Mouse (Mus musculus) G1E (cell line): ENCODE measurements around the gene Ptcra. TPM values are rescaled to one million over a fixed set of nuclear protein-coding genes. Genes with fewer than 3 reads are reported as not detected.

Experiments used
- ATAC-seq: 2 replicates; pipeline ENCODE4 v1.8.0; 2016; ENCODE audit warnings: mild to moderate bottlenecking; ENCODE audit not compliant: insufficient number of reproducible peaks, poor library complexity, low FRiP score, severe bottlenecking; ENCODE audit errors: extremely low read depth
- DNase-seq: peaks from one replicate; pipeline ENCODE4 v3.0.0; 2012; ENCODE audit warnings: low spot score
- H3K27me3 ChIP-seq: 2 replicates; pipeline ENCODE4 v1.6.1; 2012; ENCODE audit warnings: mild to moderate bottlenecking, low read length, inconsistent platforms; ENCODE audit not compliant: insufficient read depth
- H3K36me3 ChIP-seq: replicated peaks from 2 replicates; pipeline ENCODE3; 2012; ENCODE audit warnings: mild to moderate bottlenecking, inconsistent platforms
- H3K4me1 ChIP-seq: 2 replicates; pipeline ENCODE4 v1.6.1; 2012; ENCODE audit warnings: low read depth, low read length, inconsistent platforms, mixed read lengths; ENCODE audit not compliant: insufficient read depth
- H3K4me3 ChIP-seq: 2 replicates; pipeline ENCODE4 v1.5.1; 2012; ENCODE audit warnings: low read depth, mild to moderate bottlenecking, inconsistent platforms, low read length, moderate library complexity, mixed read lengths
- H3K9me3 ChIP-seq: replicated peaks from 2 replicates; pipeline ENCODE4 v1.6.1; 2012; ENCODE audit warnings: inconsistent platforms
- CTCF ChIP-seq: IDR thresholded peaks from 2 replicates; pipeline ENCODE4 v1.5.1; 2012; ENCODE audit warnings: low read depth, low read length, inconsistent platforms, mixed read lengths
- GATA1 ChIP-seq: IDR thresholded peaks from 2 replicates; pipeline ENCODE4 v1.6.1; 2012; ENCODE audit warnings: borderline replicate concordance, low read length, inconsistent platforms, mixed read lengths
- GATA2 ChIP-seq: IDR thresholded peaks from 2 replicates; pipeline ENCODE4 v1.6.1; 2012; ENCODE audit warnings: low read depth, low read length, inconsistent platforms, borderline replicate concordance
- POLR2AphosphoS5 ChIP-seq: IDR thresholded peaks from 2 replicates; pipeline ENCODE4 v1.6.1; 2012; ENCODE audit warnings: low read depth, low read length, inconsistent platforms; ENCODE audit not compliant: insufficient replicate concordance
- TAL1 ChIP-seq: conservative IDR thresholded peaks from 2 replicates; pipeline ENCODE4 v1.6.1; 2012; ENCODE audit warnings: low read depth, low read length, inconsistent platforms, mixed read lengths
- polyA plus RNA-seq: library from polyadenylated mRNA; stranded (reverse); fragments of >175 nt; gene quantifications from 2 replicates; pipeline ENCODE4 v1.2.3, GENCODE M21; 2012
- total RNA-seq, 2 experiments: library from RNA; stranded (forward) in 1 of 2; stranded (reverse) in 1 of 2; fragments of 200-1000 nt in 1 of 2; fragments of >200 nt in 1 of 2; fragmentation: Nextera tagmentation in 1 of 2; gene quantifications; 2 replicates each; pipeline ENCODE4 v1.2.3; 2014 to 2017

The Ptcra gene
- total and polyA plus RNA-seq, 3 experiments, result 0.07 to 0.27 TPM; not detected in 1

- ATAC-seq, result peak; percentile 83
- DNase-seq, result peak; percentile 67
- Histone ChIP-seq H3K4me1 (peaks cover 43% of the 10 kb centered on the region), H3K4me3 (peak within 1 kb of the TSS; percentile 78), H3K9me3 (no peaks in the 10 kb centered on the region), H3K36me3 (peaks cover 32% of the 10 kb centered on the region), H3K27me3 (no peaks in the 10 kb centered on the region)
- TF ChIP-seq POLR2AphosphoS5 (no peak), CTCF (peak; percentile 42)
These were observed 19.1 kb upstream of the Ptcra start, which contains the start of gene Rpl7l1 for GRCm38 (mm10) chr17:46782341-46783221. TSS of gene Rpl7l1 (minus strand) at chr17:46782672.

GRCm38 (mm10) chr17:46781876-46782275 lies 18.4 kb upstream of the Ptcra start:
- Histone ChIP-seq H3K4me1 (peaks cover 39% of the 10 kb centered on the region), H3K4me3 (peak overlapping the region; percentile 78), H3K27me3 (no peaks in the 10 kb centered on the region), H3K36me3 (peaks cover 39% of the 10 kb centered on the region), H3K9me3 (no peaks in the 10 kb centered on the region)
- ATAC-seq (no peak), DNase-seq (no peak)
- no peak for TF ChIP-seq POLR2AphosphoS5
- TF ChIP-seq CTCF, result no peak
- TF ChIP-seq GATA1, result no peak
- TF ChIP-seq GATA2, result no peak
- no peak for TF ChIP-seq TAL1

GRCm38 (mm10) chr17:46776087-46776486 lies 12.6 kb upstream of the Ptcra start:
- H3K27me3 ChIP-seq, result no peaks in the 10 kb centered on the region
- no peak overlapping the region for H3K4me3 ChIP-seq

GRCm38 (mm10) chr17:46775070-46775469 lies 11.6 kb upstream of the Ptcra start:
- ATAC-seq, result no peak

More at GRCm38 (mm10) chr17:46776087-46776486, 12.6 kb upstream of the Ptcra start:
- H3K36me3 ChIP-seq, result peaks cover 69% of the 10 kb centered on the region
- no peak for TF ChIP-seq GATA2
- no peak for TF ChIP-seq GATA1
- TF ChIP-seq POLR2AphosphoS5, result no peak
- no peak for TF ChIP-seq CTCF
- TF ChIP-seq TAL1, result no peak
- ATAC-seq, result no peak
- no peak for DNase-seq
- H3K4me1 ChIP-seq, result peaks cover 65% of the 10 kb centered on the region
- no peaks in the 10 kb centered on the region for H3K9me3 ChIP-seq

GRCm38 (mm10) chr17:46774131-46774472 lies 10.6 kb upstream of the Ptcra start:
- H3K4me1 ChIP-seq, result peaks cover 51% of the 10 kb centered on the region
- H3K36me3 ChIP-seq, result peaks cover 52% of the 10 kb centered on the region
- TF ChIP-seq GATA2 (no peak), GATA1 (no peak), TAL1 (no peak), POLR2AphosphoS5 (no peak), CTCF (no peak)
- DNase-seq, result no peak
- ATAC-seq, result no peak
- no peaks in the 10 kb centered on the region for H3K27me3 ChIP-seq
- H3K4me3 ChIP-seq, result peak overlapping the region; percentile 28; the same call in 1 of the 2 replicates
- H3K9me3 ChIP-seq, result no peaks in the 10 kb centered on the region

More at GRCm38 (mm10) chr17:46775070-46775469, 11.6 kb upstream of the Ptcra start:
- no peaks in the 10 kb centered on the region for H3K9me3 ChIP-seq
- no peaks in the 10 kb centered on the region for H3K27me3 ChIP-seq
- no peak for TF ChIP-seq GATA2
- no peak for TF ChIP-seq CTCF
- no peak overlapping the region for H3K4me3 ChIP-seq
- peaks cover 62% of the 10 kb centered on the region for H3K36me3 ChIP-seq
- peaks cover 60% of the 10 kb centered on the region for H3K4me1 ChIP-seq
- DNase-seq, result no peak

- H3K27me3 ChIP-seq, result no peaks in the 10 kb centered on the region
- ATAC-seq, result no peak
- peak; percentile 30 for DNase-seq
- H3K36me3 ChIP-seq, result peaks cover 46% of the 10 kb centered on the region
- H3K4me3 ChIP-seq, result peak overlapping the region; percentile 99
- H3K9me3 ChIP-seq, result no peaks in the 10 kb centered on the region
- TF ChIP-seq GATA1 (no peak), POLR2AphosphoS5 (peak; percentile 11; the same call in 1 of the 2 replicates)
- peaks cover 47% of the 10 kb centered on the region for H3K4me1 ChIP-seq
These were observed 10.0 kb upstream of the Ptcra start for GRCm38 (mm10) chr17:46773278-46774130.
